Mouse (Mus musculus) olfactory bulb, adult 2 months (tissue): ENCODE measurements around the gene Plcb2.

Experiments used
- CTCF ChIP-seq: fragments of 200-500 bp; IDR thresholded peaks from 2 replicates; pipeline ENCODE4 v1.5.1; 2012; ENCODE audit warnings: low read depth, mild to moderate bottlenecking, low read length, moderate library complexity; ENCODE audit not compliant: insufficient read depth
- POLR2A ChIP-seq: fragments of 200-500 bp; IDR thresholded peaks from 2 replicates; pipeline ENCODE4 v1.6.1; 2012; ENCODE audit warnings: mild to moderate bottlenecking, low read depth, low read length, moderate library complexity; ENCODE audit not compliant: insufficient read depth

DNA sequence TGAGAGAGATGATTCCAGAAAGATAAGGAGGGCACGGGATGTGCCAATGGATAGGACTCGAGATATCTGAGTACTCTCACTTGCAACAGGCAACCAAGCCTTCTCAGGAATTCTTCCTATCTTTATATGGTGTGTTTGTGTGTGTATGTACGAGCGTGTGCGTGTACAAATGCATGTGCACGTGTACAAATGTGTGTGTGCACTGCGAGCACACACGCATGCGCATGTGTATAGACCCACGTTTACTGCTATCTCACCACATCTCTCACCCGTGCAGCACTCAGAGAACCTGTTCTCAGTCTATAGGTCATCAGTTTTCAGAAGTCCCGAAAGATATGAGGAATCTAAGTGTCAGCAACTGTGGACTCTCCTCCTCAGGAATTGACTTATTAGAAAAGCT is 68.7 kb downstream of the Plcb2 start:
- TF ChIP-seq CTCF = no peak
- TF ChIP-seq POLR2A = no peak
